Mouse (Mus musculus) intestine, embryonic 14.5 days (tissue): ENCODE measurements around the gene Ptprcap. TPM values are rescaled to one million over a fixed set of nuclear protein-coding genes. Genes with fewer than 3 reads are reported as not detected.

ENCODE experiments used
- ATAC-seq: fragments of 200-750 bp; cut with Nextera tagmentation; replicated peaks from 2 replicates; pipeline ENCODE4 v1.8.0; 2017; ENCODE audit warnings: low read depth, moderate number of reproducible peaks, moderate TSS enrichment, moderate library complexity; ENCODE audit not compliant: low FRiP score, low TSS enrichment
- DNase-seq: peaks from one replicate; pipeline ENCODE4 v3.0.0-alpha.2; 2018; ENCODE audit warnings: low spot score
- H3K27ac ChIP-seq: fragments of 300-500 bp; sonication (generic); 2 replicates; pipeline ENCODE4 v1.5.1; 2014; ENCODE audit warnings: low read depth, mild to moderate bottlenecking, control low read depth
- H3K27me3 ChIP-seq: fragments of 300-500 bp; sonication (generic); replicated peaks from 2 replicates; pipeline ENCODE4 v1.6.1; 2014; ENCODE audit warnings: low read length, control low read depth; ENCODE audit not compliant: control insufficient read depth, insufficient read depth
- H3K36me3 ChIP-seq: fragments of 300-500 bp; sonication (generic); 2 replicates; pipeline ENCODE4 v1.6.1; 2014; ENCODE audit warnings: low read length, control low read depth; ENCODE audit not compliant: control insufficient read depth, insufficient read depth
- H3K4me1 ChIP-seq: fragments of 300-500 bp; sonication (generic); replicated peaks from 2 replicates; pipeline ENCODE4 v1.6.1; 2014; ENCODE audit warnings: low read length, control low read depth, mixed read lengths; ENCODE audit not compliant: control insufficient read depth, insufficient read depth
- H3K4me2 ChIP-seq: fragments of 300-500 bp; sonication (generic); 2 replicates; pipeline ENCODE4 v1.6.1; 2014; ENCODE audit warnings: low read length
- H3K4me3 ChIP-seq: fragments of 300-500 bp; sonication (generic); 2 replicates; pipeline ENCODE4 v1.5.1; 2014; ENCODE audit warnings: low read depth, low read length, control low read depth, mixed read lengths
- H3K9ac ChIP-seq: fragments of 300-500 bp; sonication (generic); 2 replicates; pipeline ENCODE4 v1.6.1; 2014; ENCODE audit warnings: mild to moderate bottlenecking, low read length
- H3K9me3 ChIP-seq: fragments of 300-500 bp; sonication (generic); 2 replicates; pipeline ENCODE4 v1.6.1; 2016; ENCODE audit warnings: low read length, control low read depth; ENCODE audit not compliant: control insufficient read depth
- WGBS: fragments of 180-500 bp; shearing (Covaris S2); extraction: QIAGEN DNeasy Blood & Tissue Kit; methylation state at CpG from one replicate; pipeline ENCODE4 v1.1.7; 2014; 5-methylcytosine and 5-hydroxymethylcytosine counted together
- polyA plus RNA-seq: library from polyadenylated mRNA; unstranded; fragments of >200 nt; fragmentation: Nextera tagmentation; extraction: Ambion mirVana; gene quantifications from 2 replicates; pipeline ENCODE4 v1.2.1, GENCODE M21; 2014

The Ptprcap gene
- polyA plus RNA-seq, 1 experiment from 2014 or later: 3.1 TPM

DNA sequence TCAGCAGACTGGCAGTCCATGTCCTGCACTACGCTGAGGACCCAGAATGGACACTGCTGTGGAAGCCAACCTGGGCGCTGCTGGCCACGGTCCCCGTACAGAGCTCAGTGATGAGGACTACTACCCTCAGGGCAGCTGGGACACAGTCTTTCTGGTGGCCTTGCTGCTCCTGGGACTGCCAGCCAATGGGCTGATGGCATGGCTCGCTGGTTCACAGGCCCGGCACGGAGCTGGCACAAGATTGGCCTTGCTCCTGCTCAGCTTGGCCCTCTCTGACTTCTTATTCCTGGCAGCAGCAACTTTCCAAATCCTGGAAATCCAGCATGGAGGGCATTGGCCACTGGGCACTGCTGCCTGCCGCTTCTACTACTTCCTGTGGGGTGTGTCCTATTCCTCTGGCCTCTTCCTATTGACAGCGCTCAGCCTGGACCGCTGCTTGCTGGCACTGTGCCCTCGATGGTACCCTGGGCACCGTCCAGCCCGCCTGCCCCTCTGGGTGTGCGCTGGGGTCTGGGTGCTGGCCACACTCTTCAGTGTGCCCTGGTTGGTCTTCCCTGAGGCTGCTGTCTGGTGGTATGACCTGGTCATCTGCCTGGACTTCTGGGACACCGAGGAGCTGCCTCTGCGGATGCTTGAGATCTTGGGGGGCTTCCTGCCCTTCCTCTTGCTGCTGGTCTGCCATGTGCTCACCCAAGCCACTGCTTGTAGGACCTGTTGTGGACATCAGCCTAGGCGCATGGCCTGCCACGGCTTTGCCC is 10.8 kb upstream of the Ptprcap start:
- H3K27me3 ChIP-seq: no peaks in the 10 kb centered on the region
- H3K4me2 ChIP-seq: no peak overlapping the region
- H3K4me1 ChIP-seq: no peaks in the 10 kb centered on the region
- H3K4me3 ChIP-seq: no peak overlapping the region
- no peaks in the 10 kb centered on the region for H3K9me3 ChIP-seq
- no peaks in the 10 kb centered on the region for H3K36me3 ChIP-seq
- no peak overlapping the region for H3K27ac ChIP-seq
- no peak overlapping the region for H3K9ac ChIP-seq
- WGBS: 90% methylated on average over 18 of the region's 18 CpGs
- DNase-seq (no peak), ATAC-seq (no peak)

DNA sequence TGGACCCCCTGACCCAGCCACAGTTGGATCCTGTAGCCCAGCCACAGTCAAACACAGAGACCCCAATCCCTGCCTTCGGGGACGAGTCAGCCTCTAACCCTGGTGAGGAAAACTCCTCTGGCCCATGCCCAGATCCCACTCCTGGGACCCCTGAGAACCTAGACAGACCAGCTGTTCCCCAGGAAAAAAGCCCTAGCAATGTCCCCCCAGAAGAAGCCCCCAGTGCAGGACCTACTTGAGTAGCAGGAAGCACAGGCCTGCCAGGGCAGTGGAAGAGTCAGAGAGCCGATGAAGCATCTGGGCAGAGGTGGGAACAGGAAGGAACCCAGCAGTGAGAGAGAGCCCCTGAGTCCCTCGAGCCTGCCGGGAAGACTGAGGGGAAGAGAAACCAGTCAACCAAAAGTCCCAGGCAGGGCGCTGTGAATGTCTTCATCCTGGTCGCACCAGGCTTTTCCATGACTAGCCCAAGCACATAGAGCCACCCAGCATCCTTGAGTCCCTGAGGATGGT is 9.6 kb upstream of the Ptprcap start, which contains the start of gene Cabp4:
Gene Cabp4, minus strand, starts transcription at position 275 of the 510 bp plus-strand sequence.
- H3K4me2 ChIP-seq: no peak within 1 kb of the TSS
- H3K27ac ChIP-seq: no peak within 1 kb of the TSS
- WGBS: 75% methylated on average over 7 of the region's 7 CpGs
- no peaks in the 10 kb centered on the region for H3K9me3 ChIP-seq
- no peak within 1 kb of the TSS for H3K4me3 ChIP-seq
- DNase-seq (no peak), ATAC-seq (no peak)
- no peak within 1 kb of the TSS for H3K9ac ChIP-seq
- H3K27me3 ChIP-seq: no peaks in the 10 kb centered on the region
- no peaks in the 10 kb centered on the region for H3K36me3 ChIP-seq
- H3K4me1 ChIP-seq: peaks cover 6% of the 10 kb centered on the region; the same call in 1 of the 2 replicates

DNA sequence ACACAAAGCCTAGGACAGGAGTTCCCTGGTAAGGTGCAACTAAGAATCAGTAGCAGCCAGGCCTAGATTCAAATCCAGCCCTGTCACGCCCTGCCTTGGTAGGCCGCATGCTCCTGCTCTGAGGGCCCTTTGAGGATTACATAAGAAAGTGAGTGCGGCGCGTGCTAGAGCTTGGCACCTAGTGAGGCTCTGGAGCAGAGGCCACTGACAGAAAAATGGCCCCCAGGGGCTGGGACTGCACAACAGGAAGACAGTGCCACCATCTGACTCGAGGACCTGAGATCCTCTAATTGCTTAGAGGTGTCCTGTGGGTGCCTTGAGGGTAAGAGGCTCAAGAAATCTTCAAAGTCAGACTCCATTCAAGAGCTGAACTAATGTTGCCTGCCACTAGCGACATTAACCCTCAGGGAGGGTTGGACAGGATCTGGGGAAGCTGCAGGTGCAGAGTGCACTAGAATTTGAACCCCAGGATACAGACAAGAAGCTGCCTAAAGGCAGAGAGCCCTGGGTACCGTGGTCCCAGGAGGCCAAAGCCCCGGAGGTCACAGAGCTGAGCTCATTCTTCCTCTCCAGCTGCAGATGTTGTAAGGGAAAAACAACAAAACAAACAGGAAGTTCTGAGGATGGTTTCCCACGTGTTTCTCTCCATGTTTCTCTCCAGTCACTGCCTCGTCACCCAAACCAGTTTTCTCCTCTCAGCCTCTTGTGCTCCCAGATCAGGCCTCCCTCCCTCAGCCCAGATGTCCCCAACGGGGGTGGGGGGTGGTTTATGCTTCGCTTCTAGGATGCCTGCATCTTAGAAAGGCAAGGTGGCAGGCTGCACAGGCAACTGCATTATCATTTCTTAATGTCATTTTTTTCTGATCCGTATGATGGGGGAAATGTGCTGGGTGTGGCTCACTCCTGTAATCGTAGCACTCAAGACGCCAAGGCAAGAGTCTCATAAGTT is 8.6 kb upstream of the Ptprcap start:
- ATAC-seq (no peak), DNase-seq (no peak)
- Histone ChIP-seq H3K36me3 (no peaks in the 10 kb centered on the region; the same call in 1 of the 2 replicates), H3K4me1 (peaks cover 16% of the 10 kb centered on the region), H3K27me3 (no peaks in the 10 kb centered on the region), H3K9ac (no peak overlapping the region), H3K4me3 (no peak overlapping the region), H3K9me3 (no peaks in the 10 kb centered on the region), H3K27ac (no peak overlapping the region), H3K4me2 (no peak overlapping the region)
- 78% methylated on average over 16 of the region's 16 CpGs for WGBS

DNA sequence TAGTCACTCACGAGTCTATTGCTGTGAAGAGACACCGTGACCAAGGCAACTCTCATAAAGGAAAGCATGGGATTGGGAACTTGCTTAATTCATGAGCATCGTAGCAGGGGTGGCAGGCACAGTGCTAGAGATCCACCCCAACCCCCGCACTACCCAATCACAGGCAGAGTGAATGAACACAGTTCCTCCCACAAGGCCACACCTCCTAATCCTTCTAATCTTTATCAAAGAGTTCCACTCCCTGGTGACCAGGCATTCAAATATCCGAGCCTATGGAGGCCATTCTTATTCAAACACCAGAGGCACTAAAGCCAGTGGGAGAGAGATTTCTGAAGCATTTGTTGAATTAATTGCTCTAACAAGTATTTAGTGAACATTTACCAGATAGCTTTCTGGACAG is 7.5 kb upstream of the Ptprcap start:
- H3K27ac ChIP-seq: no peak overlapping the region
- no peak overlapping the region for H3K9ac ChIP-seq
- peaks cover 17% of the 10 kb centered on the region for H3K4me1 ChIP-seq
- DNase-seq: no peak
- WGBS: 91% methylated on average over 5 of the region's 5 CpGs
- H3K4me2 ChIP-seq: no peak overlapping the region
- no peak for ATAC-seq
- H3K9me3 ChIP-seq: no peaks in the 10 kb centered on the region
- H3K4me3 ChIP-seq: no peak overlapping the region
- H3K36me3 ChIP-seq: peaks cover 6% of the 10 kb centered on the region
- H3K27me3 ChIP-seq: no peaks in the 10 kb centered on the region

DNA sequence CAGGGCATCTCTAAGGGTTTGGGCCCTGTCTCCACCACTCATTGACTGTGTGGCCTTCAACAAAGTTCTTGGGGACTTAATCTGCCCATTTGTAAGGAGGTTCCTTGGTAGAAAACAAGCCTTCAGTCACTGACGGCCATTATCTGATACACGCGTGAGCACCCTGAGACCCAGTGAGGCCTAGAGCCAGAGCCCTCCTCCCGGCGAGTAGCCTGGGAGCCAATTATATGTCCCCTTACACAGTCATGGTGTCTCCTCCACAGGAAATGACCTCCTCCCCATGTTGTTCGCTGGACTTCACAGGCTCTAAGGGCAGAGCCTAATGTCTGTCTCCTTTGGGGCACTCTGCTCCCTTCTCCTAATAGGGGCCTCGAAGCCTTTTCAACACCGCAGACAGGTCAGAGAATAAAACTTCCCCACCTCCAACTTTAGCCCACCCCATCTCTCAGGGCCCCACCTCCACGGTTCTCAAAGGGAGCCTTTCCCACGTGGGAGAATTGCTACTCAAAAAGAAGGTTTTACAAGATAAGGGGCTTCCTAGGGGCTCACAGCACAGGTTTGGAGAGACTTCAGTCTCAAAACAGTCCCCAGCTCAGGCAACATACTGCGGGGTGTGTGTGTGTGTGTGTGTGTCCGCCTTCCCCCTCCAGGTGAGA is 6.9 kb upstream of the Ptprcap start:
- ATAC-seq: no peak

DNA sequence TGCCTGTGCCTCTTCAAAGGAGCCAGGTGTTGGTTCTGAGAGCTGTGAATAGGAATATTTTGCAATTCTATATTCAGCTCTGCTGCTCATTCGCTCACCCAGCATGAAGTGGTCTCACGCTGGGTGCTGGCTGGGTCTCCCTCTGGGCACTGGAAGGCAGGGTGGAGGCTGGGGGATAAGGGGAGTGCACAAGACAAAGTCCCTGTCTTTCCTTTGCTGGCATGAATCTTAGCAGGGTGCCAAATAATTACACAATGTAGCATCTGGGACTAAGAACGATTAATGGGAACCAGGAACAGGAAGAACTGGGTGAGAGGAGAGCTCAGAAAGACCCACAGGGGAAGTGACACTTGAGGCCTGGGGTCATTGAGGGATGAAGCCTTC is 6.4 kb upstream of the Ptprcap start:
- ATAC-seq: no peak
- Histone ChIP-seq H3K4me3 (no peak overlapping the region), H3K4me1 (peaks cover 17% of the 10 kb centered on the region), H3K4me2 (no peak overlapping the region), H3K9me3 (no peaks in the 10 kb centered on the region), H3K27me3 (no peaks in the 10 kb centered on the region), H3K27ac (no peak overlapping the region), H3K9ac (no peak overlapping the region), H3K36me3 (peaks cover 14% of the 10 kb centered on the region)
- no peak for DNase-seq
- WGBS: 68% methylated on average over 3 of the region's 3 CpGs

More for the DNA sequence above, 6.9 kb upstream of the Ptprcap start:
- H3K36me3 ChIP-seq: peaks cover 11% of the 10 kb centered on the region
- DNase-seq: no peak
- no peak overlapping the region for H3K4me2 ChIP-seq
- WGBS: 66% methylated on average over 12 of the region's 12 CpGs
- no peaks in the 10 kb centered on the region for H3K27me3 ChIP-seq
- no peak overlapping the region for H3K4me3 ChIP-seq
- peaks cover 17% of the 10 kb centered on the region for H3K4me1 ChIP-seq
- no peaks in the 10 kb centered on the region for H3K9me3 ChIP-seq
- H3K9ac ChIP-seq: no peak overlapping the region
- no peak overlapping the region for H3K27ac ChIP-seq

DNA sequence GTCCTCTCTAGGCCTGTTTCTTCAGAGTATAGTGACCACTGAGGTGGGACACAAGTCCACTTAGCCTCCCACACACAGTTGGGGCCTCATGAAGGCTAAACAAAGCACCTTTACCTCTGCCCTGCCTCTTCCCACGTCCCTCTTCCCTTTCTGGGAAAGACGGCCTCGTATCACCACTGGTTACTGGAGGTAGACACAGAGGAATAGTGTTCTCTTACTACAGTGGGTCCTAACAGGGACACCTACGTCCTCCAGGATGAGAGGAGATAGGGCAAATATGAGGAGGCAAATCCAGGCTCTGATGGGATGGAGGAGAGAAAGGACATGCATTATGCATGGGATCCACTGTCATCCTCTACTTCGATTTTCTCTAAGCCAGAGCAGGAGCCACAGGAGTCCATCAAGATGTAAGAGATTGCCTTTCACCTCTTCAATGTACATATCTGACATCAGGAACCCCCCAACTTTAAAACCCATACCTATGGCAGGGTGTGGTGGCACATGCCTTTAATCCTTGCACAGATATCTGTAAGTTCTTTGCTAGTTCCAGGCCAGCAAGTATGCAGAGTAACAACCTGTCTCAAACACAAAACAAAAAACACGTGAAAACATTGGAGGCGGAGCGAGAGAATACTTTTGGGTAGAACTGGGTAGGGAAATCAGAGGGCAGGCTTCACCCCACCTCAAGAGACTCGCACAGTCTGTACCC is 5.5 kb upstream of the Ptprcap start:
- Histone ChIP-seq H3K9me3 (no peaks in the 10 kb centered on the region), H3K9ac (peak overlapping the region; percentile 83), H3K4me3 (peak overlapping the region; percentile 88), H3K36me3 (peaks cover 23% of the 10 kb centered on the region), H3K4me1 (peaks cover 17% of the 10 kb centered on the region), H3K27ac (peak overlapping the region; percentile 43; the same call in 1 of the 2 replicates), H3K4me2 (peak overlapping the region; percentile 59), H3K27me3 (no peaks in the 10 kb centered on the region)
- 37% methylated on average over 9 of the region's 9 CpGs for WGBS
- ATAC-seq: no peak
- DNase-seq: no peak

DNA sequence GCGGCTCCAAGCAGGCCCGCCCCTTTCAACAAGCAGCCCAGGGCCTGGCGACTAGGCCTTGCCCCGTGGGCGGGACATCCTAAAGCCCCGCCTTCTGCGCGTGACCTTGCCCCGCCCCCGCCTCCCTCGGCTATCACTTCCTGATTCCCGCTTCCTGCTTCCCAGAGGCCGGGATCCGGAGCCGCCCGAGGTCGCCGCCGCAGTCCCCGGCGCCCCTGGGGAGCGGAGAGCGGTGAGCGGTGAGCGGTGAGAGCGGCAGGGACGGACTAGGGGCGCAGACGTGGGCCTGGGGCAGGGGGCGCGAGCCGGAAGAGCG is 5.0 kb upstream of the Ptprcap start, which contains the start of gene Coro1b:
Gene Coro1b, plus strand, starts transcription at position 129 of the 316 bp plus-strand sequence.
- peaks cover 28% of the 10 kb centered on the region for H3K36me3 ChIP-seq
- H3K4me2 ChIP-seq: peak within 1 kb of the TSS; percentile 59
- no peaks in the 10 kb centered on the region for H3K9me3 ChIP-seq
- H3K4me3 ChIP-seq: peak within 1 kb of the TSS; percentile 88
- ATAC-seq (peak; percentile 93), DNase-seq (peak; percentile 99)
- under 1% methylated on average over 33 of the region's 33 CpGs for WGBS
- H3K27ac ChIP-seq: peak within 1 kb of the TSS; percentile 43; the same call in 1 of the 2 replicates
- H3K27me3 ChIP-seq: no peaks in the 10 kb centered on the region
- peaks cover 17% of the 10 kb centered on the region for H3K4me1 ChIP-seq
- peak within 1 kb of the TSS; percentile 83 for H3K9ac ChIP-seq
